Mouse (Mus musculus): ENCODE data around the gene Ube2z. TPM values are rescaled to one million over a fixed set of nuclear protein-coding genes. Genes with fewer than 3 reads are reported as not detected.

Gene Ube2z
- polyA plus RNA-seq, 1 experiment from 2014 or later, result 42.2 TPM

- no peak for ATAC-seq (ENCODE audit: low FRiP score, low read depth)
- Histone ChIP-seq H3K9me3 (no peaks in the 10 kb centered on the region), H3K4me3 (peak overlapping the region; percentile 96), H3K27ac (peak overlapping the region; percentile 88), H3K36me3 (no peaks in the 10 kb centered on the region), H3K27me3 (replicated peaks) (no peaks in the 10 kb centered on the region), H3K4me1 (peaks cover 25% of the 10 kb centered on the region), H3K9ac (peak overlapping the region; percentile 97), H3K4me2 (replicated peaks) (peak overlapping the region; percentile 88)
- WGBS, result under 1% methylated on average over 32 of the region's 32 CpGs
Measured at GRCm38 (mm10) chr11:96003969-96004792, 61.0 kb downstream of the Ube2z start.

- no peaks in the 10 kb centered on the region for H3K9me3 ChIP-seq
- peak overlapping the region; percentile 88 for H3K4me2 ChIP-seq (replicated peaks)
- no peak; the same call in 1 of the 2 replicates for ATAC-seq (ENCODE audit: low FRiP score, low read depth)
- H3K9ac ChIP-seq, result peak overlapping the region; percentile 97
- no peaks in the 10 kb centered on the region for H3K36me3 ChIP-seq
- H3K4me3 ChIP-seq, result peak overlapping the region; percentile 96
- peaks cover 25% of the 10 kb centered on the region for H3K4me1 ChIP-seq
- no peaks in the 10 kb centered on the region for H3K27me3 ChIP-seq (replicated peaks)
- WGBS, result 3% methylated on average over 12 of the region's 12 CpGs
- no peak overlapping the region for H3K27ac ChIP-seq
Measured at GRCm38 (mm10) chr11:96003100-96003900, 61.9 kb downstream of the Ube2z start.

Other genes with a start within 250 kb of the Ube2z start
- gene Phospho1, start 240.9 kb downstream of the Ube2z start, polyA plus RNA-seq (2016; fragmentation: Nextera tagmentation; extraction: Ambion mirVana), result not detected in 2 replicates
- 4.9 and 5.3 TPM in 2 replicates for gene Gngt2, start 228.2 kb downstream of the Ube2z start, polyA plus RNA-seq (2016; fragmentation: Nextera tagmentation; extraction: Ambion mirVana)
- 3.1 and 4.7 TPM in 2 replicates for gene Abi3, start 222.9 kb downstream of the Ube2z start, polyA plus RNA-seq (2016; fragmentation: Nextera tagmentation; extraction: Ambion mirVana)
- gene B4galnt2, start 150.5 kb downstream of the Ube2z start, polyA plus RNA-seq (2016; fragmentation: Nextera tagmentation; extraction: Ambion mirVana), result 0.11 TPM in 1 of 2 replicates, not detected in the other
- 57.1 and 73.7 TPM in 2 replicates for gene Igf2bp1, start 59.4 kb downstream of the Ube2z start, polyA plus RNA-seq (2016; fragmentation: Nextera tagmentation; extraction: Ambion mirVana)
- gene Gip, start 40.8 kb downstream of the Ube2z start, polyA plus RNA-seq (2016; fragmentation: Nextera tagmentation; extraction: Ambion mirVana), result not detected in 2 replicates
- 130 and 134 TPM in 2 replicates for gene Snf8, start 30.5 kb downstream of the Ube2z start, polyA plus RNA-seq (2016; fragmentation: Nextera tagmentation; extraction: Ambion mirVana)
- gene Atp5g1, start 10.3 kb upstream of the Ube2z start, polyA plus RNA-seq (2016; fragmentation: Nextera tagmentation; extraction: Ambion mirVana), result 483 and 502 TPM in 2 replicates
- not detected in 2 replicates for gene Calcoco2, start 46.6 kb upstream of the Ube2z start, polyA plus RNA-seq (2016; fragmentation: Nextera tagmentation; extraction: Ambion mirVana)
- gene Ttll6, start 68.4 kb upstream of the Ube2z start, polyA plus RNA-seq (2016; fragmentation: Nextera tagmentation; extraction: Ambion mirVana), result not detected in 2 replicates
- 1.1 and 7.6 TPM in 2 replicates for gene Hoxb13, start 128.9 kb upstream of the Ube2z start, polyA plus RNA-seq (2016; fragmentation: Nextera tagmentation; extraction: Ambion mirVana)
- 76.1 and 90.5 TPM in 2 replicates for gene Hoxb9, start 206.1 kb upstream of the Ube2z start, polyA plus RNA-seq (2016; fragmentation: Nextera tagmentation; extraction: Ambion mirVana)
- gene Hoxb8, start 216.5 kb upstream of the Ube2z start, polyA plus RNA-seq (2016; fragmentation: Nextera tagmentation; extraction: Ambion mirVana), result 35.7 and 53.3 TPM in 2 replicates
- 97.1 and 101 TPM in 2 replicates for gene Hoxb7, start 221.2 kb upstream of the Ube2z start, polyA plus RNA-seq (2016; fragmentation: Nextera tagmentation; extraction: Ambion mirVana)
- gene Hoxb6, start 227.1 kb upstream of the Ube2z start, polyA plus RNA-seq (2016; fragmentation: Nextera tagmentation; extraction: Ambion mirVana), result 145 and 151 TPM in 2 replicates
- gene Hoxb5, start 237.9 kb upstream of the Ube2z start, polyA plus RNA-seq (2016; fragmentation: Nextera tagmentation; extraction: Ambion mirVana), result 79.2 and 94.7 TPM in 2 replicates